In genomic region chr1:191316818-191317217, GRCm38 (mm10) we compare ENCODE assay signal across 11 mouse cellular contexts. TPM values are rescaled to one million over a fixed set of nuclear protein-coding genes. Genes with fewer than 3 reads are reported as not detected.
DNase-seq lines count a peak whose midpoint lies in the region; ATAC-seq and TF ChIP-seq lines count a peak whose summit lies in the region.
"Had no signal": no experiment of that assay in that cellular context is flagged by ENCODE, and none has a peak within 500 bp of the region (broad histone marks: within the 10 kb centered on the region; RNA-seq: fewer than 3 reads in every experiment).

No protein-coding gene starts in this region.

- no peak overlapping the region for H3K27ac ChIP-seq in lung, embryonic 14.5 days (ENCODE audit: low read depth)
- H3K27ac ChIP-seq in liver, embryonic 12.5 days = 0 out of 2 replicates have a peak overlapping the region, but pooled peaks have one; percentile 90
- no peak overlapping the region for H3K27ac ChIP-seq in stomach, embryonic 15.5 days

- H3K27me3 ChIP-seq in lung, embryonic 14.5 days (ENCODE audit: insufficient read depth, low read length) = no peaks in the 10 kb centered on the region
- no peaks in the 10 kb centered on the region; the same call in 1 of the 2 replicates for H3K27me3 ChIP-seq in liver, embryonic 12.5 days (replicated peaks)
- H3K27me3 ChIP-seq in stomach, embryonic 15.5 days (replicated peaks) = no peaks in the 10 kb centered on the region

- ATAC-seq in lung, embryonic 14.5 days (ENCODE audit: insufficient read depth) = no peak
- ATAC-seq in liver, embryonic 12.5 days = no peak
- no peak for ATAC-seq in stomach, embryonic 15.5 days (ENCODE audit: insufficient read depth, low FRiP score, low read depth)

- no peak overlapping the region for H3K9ac ChIP-seq in lung, embryonic 14.5 days
- H3K9ac ChIP-seq in liver, embryonic 12.5 days = peak overlapping the region; percentile 90; the same call in 1 of the 2 replicates
- H3K9ac ChIP-seq in stomach, embryonic 15.5 days = no peak overlapping the region

- TF ChIP-seq CTCF in lung, embryonic 14.5 days (IDR thresholded peaks at IDR 0.05; ENCODE audit: low read depth) = peak; percentile 34

- H3K4me2 ChIP-seq in lung, embryonic 14.5 days = peak overlapping the region; percentile 79
- H3K4me2 ChIP-seq in liver, embryonic 12.5 days = peak overlapping the region; percentile 90
- H3K4me2 ChIP-seq in stomach, embryonic 15.5 days = peak overlapping the region; percentile 70

- 63% methylated on average over 8 of the region's 8 CpGs for WGBS in lung, embryonic 14.5 days
- WGBS in liver, embryonic 12.5 days (ENCODE audit: insufficient replicate concordance) = 87% methylated on average over 8 of the region's 8 CpGs
- 71% methylated on average over 8 of the region's 8 CpGs for WGBS in stomach, embryonic 15.5 days

- 0 out of 2 replicates have a peak, but pooled peaks cover 3% of the 10 kb centered on the region for H3K4me1 ChIP-seq in lung, embryonic 14.5 days (ENCODE audit: insufficient read depth)
- H3K4me1 ChIP-seq in liver, embryonic 12.5 days = peaks cover 39% of the 10 kb centered on the region
- no peaks in the 10 kb centered on the region for H3K4me1 ChIP-seq in stomach, embryonic 15.5 days

- no peaks in the 10 kb centered on the region for H3K36me3 ChIP-seq in lung, embryonic 14.5 days (ENCODE audit: insufficient read depth)
- H3K36me3 ChIP-seq in liver, embryonic 12.5 days = no peaks in the 10 kb centered on the region
- no peaks in the 10 kb centered on the region for H3K36me3 ChIP-seq in stomach, embryonic 15.5 days

- peak; percentile 45 for DNase-seq in cerebellum, adult 9-11 months
- DNase-seq in cerebellum, adult 18-20 months = no peak
- no peak for DNase-seq in lung, embryonic 14.5 days
- DNase-seq in lung, postnatal 25 days (ENCODE audit: low spot score) = no peak
- DNase-seq in B cell, adult 2 months = no peak
- DNase-seq in urinary bladder, postnatal 10 days (ENCODE audit: low spot score) = no peak
- DNase-seq: adrenal gland, adult 2 months; kidney, postnatal 36 days; thymus, adult 18-20 months had no signal

- peak overlapping the region; percentile 71 for H3K4me3 ChIP-seq in lung, embryonic 14.5 days (ENCODE audit: low read depth, low read length)
- H3K4me3 ChIP-seq in liver, embryonic 12.5 days = peak overlapping the region; percentile 82
- peak overlapping the region; percentile 72; the same call in 1 of the 2 replicates for H3K4me3 ChIP-seq in stomach, embryonic 15.5 days (replicated peaks)

- H3K9me3 ChIP-seq in lung, embryonic 14.5 days (ENCODE audit: low read depth, low read length) = no peaks in the 10 kb centered on the region
- H3K9me3 ChIP-seq in liver, embryonic 12.5 days (replicated peaks) = no peaks in the 10 kb centered on the region
- no peaks in the 10 kb centered on the region for H3K9me3 ChIP-seq in stomach, embryonic 15.5 days

RNA-seq across cellular contexts. Expression of gene Nenf, which starts 1.2 kb away (rescaled TPM):
- polyA plus RNA-seq in lung, embryonic 14.5 days (2014; fragmentation: Nextera tagmentation; extraction: Ambion mirVana) = 116 and 117 TPM in 2 replicates
- polyA plus RNA-seq in liver, embryonic 12.5 days (2016; fragmentation: Nextera tagmentation; extraction: Ambion mirVana) = 37.1 and 39.7 TPM in 2 replicates
- 105 and 110 TPM in 2 replicates for polyA plus RNA-seq in stomach, embryonic 15.5 days (2015; fragmentation: Nextera tagmentation; extraction: Ambion mirVana)

RNA-seq across cellular contexts. Expression of gene Tmem206, which starts 8.9 kb away (rescaled TPM):
- 22.7 TPM in 2 replicates for polyA plus RNA-seq in lung, embryonic 14.5 days (2014; fragmentation: Nextera tagmentation; extraction: Ambion mirVana)
- polyA plus RNA-seq in liver, embryonic 12.5 days (2016; fragmentation: Nextera tagmentation; extraction: Ambion mirVana) = 9.8 and 10.5 TPM in 2 replicates
- polyA plus RNA-seq in stomach, embryonic 15.5 days (2015; fragmentation: Nextera tagmentation; extraction: Ambion mirVana) = 20.0 and 20.8 TPM in 2 replicates
